Mouse (Mus musculus) limb, embryonic 12.5 days (tissue): ENCODE results near the gene Olfr461. TPM values are rescaled to one million over a fixed set of nuclear protein-coding genes. Genes with fewer than 3 reads are reported as not detected.
"Not testable (repeated sequence)": the region's sequence is repeated elsewhere in the genome, so short reads cannot be mapped to it uniquely, and the experiment has no call there.

Experiments
- ATAC-seq: fragments of 200-750 bp; cut with Nextera tagmentation; 2 replicates; pipeline ENCODE4 v1.8.0; 2017; ENCODE audit warnings: low read depth, moderate TSS enrichment; ENCODE audit not compliant: insufficient number of reproducible peaks, insufficient read depth, low FRiP score, low TSS enrichment
- H3K27ac ChIP-seq: fragments of 300-500 bp; sonication (generic); 2 replicates; pipeline ENCODE4 v1.5.1; 2016; ENCODE audit warnings: mild to moderate bottlenecking, moderate library complexity
- H3K27me3 ChIP-seq: fragments of 300-500 bp; sonication (generic); 2 replicates; pipeline ENCODE4 v1.6.1; 2016; ENCODE audit warnings: mild to moderate bottlenecking, moderate library complexity
- H3K36me3 ChIP-seq: fragments of 300-500 bp; sonication (generic); 2 replicates; pipeline ENCODE4 v1.6.1; 2016; ENCODE audit warnings: mild to moderate bottlenecking, moderate library complexity
- H3K4me1 ChIP-seq: fragments of 300-500 bp; sonication (generic); replicated peaks from 2 replicates; pipeline ENCODE4 v1.6.1; 2016
- H3K4me2 ChIP-seq: fragments of 300-500 bp; sonication (generic); 2 replicates; pipeline ENCODE4 v1.6.1; 2016; ENCODE audit warnings: mild to moderate bottlenecking, moderate library complexity
- H3K4me3 ChIP-seq: fragments of 300-500 bp; sonication (generic); replicated peaks from 2 replicates; pipeline ENCODE4 v1.5.1; 2016; ENCODE audit warnings: mild to moderate bottlenecking
- H3K9ac ChIP-seq: fragments of 300-500 bp; sonication (generic); replicated peaks from 2 replicates; pipeline ENCODE4 v1.6.1; 2016; ENCODE audit warnings: mild to moderate bottlenecking, moderate library complexity
- H3K9me3 ChIP-seq: fragments of 300-500 bp; sonication (generic); 2 replicates; pipeline ENCODE4 v1.6.1; 2016; ENCODE audit warnings: mild to moderate bottlenecking, moderate library complexity
- WGBS: fragments of 180-500 bp; shearing (Covaris S2); methylation state at CpG from one replicate; pipeline ENCODE4 v1.1.7; 2016; 5-methylcytosine and 5-hydroxymethylcytosine counted together
- polyA plus RNA-seq: library from polyadenylated mRNA; unstranded; fragments of >200 nt; fragmentation: Nextera tagmentation; extraction: Ambion mirVana; gene quantifications from 2 replicates; pipeline ENCODE4 v1.2.1, GENCODE M21; 2016

Gene Olfr461
- polyA plus RNA-seq: 0.21 TPM in 1 of 2 replicates, not detected in the other

DNA sequence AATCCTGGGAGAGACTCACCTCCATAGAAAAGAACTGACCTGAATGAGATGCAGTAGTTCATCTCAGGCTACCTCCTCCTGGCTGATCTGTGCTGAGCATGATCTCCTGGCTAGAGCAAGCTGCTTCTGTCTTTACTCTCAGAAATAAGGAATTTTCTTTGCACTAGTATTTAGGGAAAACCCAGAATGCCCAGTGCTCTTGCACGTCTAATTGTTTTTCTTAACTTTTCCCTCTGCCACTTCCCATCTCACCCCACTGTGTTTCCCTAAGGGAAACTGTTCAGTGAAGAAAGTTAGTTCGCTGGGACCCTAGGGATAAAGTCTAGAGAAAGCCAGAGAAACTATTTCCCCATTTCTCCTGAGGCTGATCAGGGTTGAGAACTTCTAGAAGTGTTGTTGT is at the start of gene Olfr461:
Gene Olfr461, minus strand, starts transcription at position 101 of the 400 bp plus-strand sequence.
- 80% methylated on average over 2 of the region's 2 CpGs for WGBS

DNA sequence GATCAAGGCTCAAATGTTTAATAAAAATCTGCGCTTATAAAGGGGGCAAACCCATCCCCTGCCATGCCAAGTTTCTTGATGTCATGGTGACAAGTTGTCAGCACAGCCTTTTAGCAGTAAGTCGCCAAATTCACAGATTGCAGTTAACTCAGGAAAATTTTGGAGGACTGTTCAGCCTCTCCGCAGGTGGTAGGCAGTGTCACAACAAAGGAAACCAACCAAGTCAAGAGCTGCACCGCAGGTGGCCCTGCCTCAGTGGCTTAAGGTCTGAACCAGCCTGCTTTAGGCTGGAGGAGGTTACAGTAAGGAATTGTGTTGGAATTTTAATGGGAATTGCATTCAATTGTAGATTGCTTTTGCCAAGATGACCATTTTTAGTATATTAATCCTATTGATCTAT is 43.7 kb upstream of the Olfr461 start:
- WGBS: 33% methylated on average over 4 of the region's 4 CpGs

More for the DNA sequence above, at the start of gene Olfr461:
- ATAC-seq: no peak
- Histone ChIP-seq H3K9me3 (no peaks in the 10 kb centered on the region), H3K36me3 (no peaks in the 10 kb centered on the region), H3K4me3 (no peak within 1 kb of the TSS), H3K4me1 (no peaks in the 10 kb centered on the region), H3K27ac (no peak within 1 kb of the TSS), H3K9ac (no peak within 1 kb of the TSS), H3K4me2 (no peak within 1 kb of the TSS), H3K27me3 (no peaks in the 10 kb centered on the region)

DNA sequence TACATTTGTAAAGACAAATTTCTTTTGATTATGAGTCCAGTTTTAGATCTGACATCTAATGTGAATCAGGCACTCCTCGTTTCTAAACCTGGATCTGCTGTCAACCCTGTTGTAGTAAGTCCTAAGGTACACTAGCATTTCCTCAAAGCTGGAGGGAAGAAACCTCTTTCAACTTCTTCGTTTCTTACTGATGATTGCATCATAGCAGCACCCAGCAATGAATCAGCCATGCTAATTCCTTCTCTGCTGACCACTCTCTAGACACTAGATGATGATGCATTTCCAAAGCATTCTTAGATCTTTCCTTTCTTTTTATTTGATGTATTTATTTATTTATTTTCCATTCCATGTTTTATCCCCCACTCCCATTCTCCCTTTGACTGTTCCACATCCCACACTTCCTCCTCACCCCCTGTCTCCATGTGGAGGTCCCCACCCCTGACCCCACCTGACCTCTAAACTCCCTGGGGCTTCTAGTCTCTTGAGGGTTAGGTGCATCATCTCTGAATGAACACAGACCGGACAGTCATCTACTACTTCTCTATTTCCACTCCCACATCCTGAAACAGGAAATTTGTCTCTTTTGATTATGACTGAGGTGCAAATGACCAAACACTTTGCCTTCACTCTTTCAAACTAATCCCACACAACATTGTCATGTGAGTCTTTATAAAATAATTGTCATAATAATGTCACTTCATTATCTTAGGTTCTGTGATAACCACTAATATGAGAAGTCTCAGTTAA is 40.1 kb upstream of the Olfr461 start:
- H3K4me1 ChIP-seq: no peaks in the 10 kb centered on the region
- 74% methylated on average over 3 of the region's 3 CpGs for WGBS
- no peak overlapping the region for H3K9ac ChIP-seq
- no peak overlapping the region for H3K4me3 ChIP-seq
- no peak for ATAC-seq
- no peak overlapping the region for H3K27ac ChIP-seq
- H3K4me2 ChIP-seq: no peak overlapping the region
- H3K36me3 ChIP-seq: no peaks in the 10 kb centered on the region
- H3K9me3 ChIP-seq: no peaks in the 10 kb centered on the region
- H3K27me3 ChIP-seq: no peaks in the 10 kb centered on the region

More for the DNA sequence above, 43.7 kb upstream of the Olfr461 start:
- H3K9ac ChIP-seq, H3K4me2 ChIP-seq, H3K27me3 ChIP-seq, H3K36me3 ChIP-seq, H3K27ac ChIP-seq, ATAC-seq, H3K9me3 ChIP-seq, H3K4me3 ChIP-seq, H3K4me1 ChIP-seq: not testable (repeated sequence)

DNA sequence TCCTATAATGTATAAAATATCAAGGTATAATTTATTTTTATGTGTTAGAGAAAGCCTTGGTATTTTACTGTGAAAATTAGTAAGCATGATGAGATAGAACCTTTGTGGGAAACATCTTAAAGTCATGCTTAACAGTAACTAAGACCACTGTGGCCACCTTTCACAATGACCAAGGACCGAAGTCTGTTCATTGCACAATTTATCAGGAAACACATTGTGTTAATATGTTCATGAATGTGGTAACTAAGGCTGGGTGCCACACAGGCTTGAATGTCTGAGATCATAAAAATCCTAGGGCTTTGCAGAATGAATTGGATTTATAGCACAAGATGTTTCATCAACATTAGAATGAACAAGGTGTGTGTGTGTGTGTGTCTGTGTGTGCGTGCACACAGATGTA is 33.5 kb upstream of the Olfr461 start:
- Histone ChIP-seq H3K9me3 (no peaks in the 10 kb centered on the region), H3K9ac (no peak overlapping the region), H3K4me1 (no peaks in the 10 kb centered on the region), H3K4me3 (no peak overlapping the region), H3K27me3 (no peaks in the 10 kb centered on the region), H3K36me3 (no peaks in the 10 kb centered on the region), H3K27ac (no peak overlapping the region), H3K4me2 (no peak overlapping the region)
- 95% methylated on average over 2 of the region's 2 CpGs for WGBS
- no peak for ATAC-seq

DNA sequence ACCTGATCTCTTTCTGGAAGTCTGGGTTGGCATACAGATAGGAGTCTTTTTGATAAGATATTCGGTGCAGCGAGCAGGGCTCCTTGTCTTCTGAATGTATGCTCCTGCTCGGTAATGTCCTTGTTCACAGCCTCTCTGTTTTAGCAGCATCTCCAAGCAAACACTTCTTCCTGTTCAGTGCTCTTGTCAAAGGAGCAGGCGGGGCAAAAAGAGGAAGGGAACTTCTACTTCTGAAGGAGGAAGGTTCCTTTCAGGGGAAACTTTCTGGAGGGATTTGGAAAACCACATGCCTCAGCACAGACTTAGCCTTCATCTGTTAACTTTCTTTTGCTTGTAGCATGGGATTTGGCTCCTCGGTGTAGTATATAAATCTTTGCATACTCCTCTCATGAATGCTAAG is 30.8 kb upstream of the Olfr461 start, which contains the start of gene Clec5a:
Gene Clec5a, minus strand, starts transcription at position 177 of the 400 bp plus-strand sequence.
- ATAC-seq: no peak
- H3K4me2 ChIP-seq: no peak within 1 kb of the TSS
- H3K36me3 ChIP-seq: no peaks in the 10 kb centered on the region
- H3K9me3 ChIP-seq: no peaks in the 10 kb centered on the region
- no peak within 1 kb of the TSS for H3K27ac ChIP-seq
- no peaks in the 10 kb centered on the region for H3K4me1 ChIP-seq
- H3K4me3 ChIP-seq: no peak within 1 kb of the TSS
- WGBS: 84% methylated on average over 5 of the region's 5 CpGs
- no peaks in the 10 kb centered on the region for H3K27me3 ChIP-seq
- no peak within 1 kb of the TSS for H3K9ac ChIP-seq

DNA sequence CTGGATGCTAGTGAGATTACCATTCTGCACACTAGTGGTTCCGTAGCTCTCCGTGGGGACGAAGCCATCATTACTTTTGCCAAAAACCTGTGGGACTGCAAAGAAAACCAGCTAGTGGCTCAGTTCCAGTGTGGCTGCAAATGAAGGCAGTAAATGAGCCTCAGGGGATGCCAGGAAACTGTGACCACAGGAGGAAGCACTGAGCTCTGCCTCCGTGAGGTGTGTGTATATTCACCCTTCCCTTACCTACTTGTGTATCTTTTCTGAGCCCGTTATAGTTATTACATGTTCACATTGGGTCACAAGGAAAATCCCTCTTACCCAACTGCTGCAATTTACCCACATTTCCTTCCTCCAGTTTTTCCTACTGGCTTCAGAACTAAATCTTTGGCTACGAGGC is 29.5 kb upstream of the Olfr461 start:
- Histone ChIP-seq H3K4me2 (no peak overlapping the region), H3K9ac (no peak overlapping the region), H3K36me3 (no peaks in the 10 kb centered on the region), H3K27me3 (no peaks in the 10 kb centered on the region), H3K27ac (no peak overlapping the region), H3K4me1 (no peaks in the 10 kb centered on the region), H3K4me3 (no peak overlapping the region), H3K9me3 (no peaks in the 10 kb centered on the region)
- ATAC-seq: no peak
- WGBS: 78% methylated on average over 6 of the region's 6 CpGs

DNA sequence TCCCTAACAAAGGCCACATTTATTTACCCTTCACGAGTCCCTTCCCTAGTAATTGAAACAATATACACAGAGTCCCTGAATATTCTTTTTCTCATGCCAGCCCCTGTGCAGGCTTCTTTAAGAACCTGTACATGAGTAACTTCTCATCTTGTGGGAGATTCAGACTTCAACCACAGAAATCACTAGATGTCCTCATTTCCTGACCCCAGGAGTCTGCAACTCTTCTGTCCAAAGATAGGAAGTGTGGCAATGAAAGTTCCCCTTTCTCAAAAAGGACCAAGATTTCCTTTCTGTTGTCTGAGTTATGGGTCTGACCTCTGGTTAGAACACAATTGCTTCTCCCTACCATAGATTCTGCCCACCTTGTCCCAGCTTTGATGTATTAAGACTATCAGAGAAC is 21.5 kb upstream of the Olfr461 start:
- Histone ChIP-seq H3K4me3 (no peak overlapping the region), H3K9me3 (no peaks in the 10 kb centered on the region), H3K4me2 (no peak overlapping the region), H3K27me3 (no peaks in the 10 kb centered on the region), H3K9ac (no peak overlapping the region), H3K27ac (no peak overlapping the region), H3K36me3 (no peaks in the 10 kb centered on the region), H3K4me1 (no peaks in the 10 kb centered on the region)
- 77% methylated on average over 1 of the region's 1 CpGs for WGBS
- ATAC-seq: no peak

DNA sequence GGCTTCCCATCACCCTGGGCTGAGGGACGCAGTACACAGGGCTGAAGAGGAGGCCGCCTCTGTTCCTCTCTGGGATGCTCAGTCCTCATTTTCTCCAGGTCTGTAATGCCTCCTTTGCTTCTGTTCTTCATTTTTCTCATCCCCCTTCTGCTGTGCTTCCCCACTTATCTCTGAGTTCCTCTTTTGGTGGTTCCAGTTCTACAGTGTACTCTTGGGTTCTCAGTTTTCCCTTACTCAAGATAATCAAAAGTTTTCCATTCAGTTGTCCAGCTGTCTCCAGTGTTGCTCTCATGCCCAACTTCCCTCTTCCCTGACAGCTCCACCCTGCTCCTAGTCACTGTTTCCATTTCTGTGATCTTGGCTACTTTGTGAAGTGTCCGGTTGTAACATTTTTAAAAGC is 18.8 kb upstream of the Olfr461 start:
- Histone ChIP-seq H3K36me3 (no peaks in the 10 kb centered on the region), H3K9me3 (no peaks in the 10 kb centered on the region), H3K27me3 (no peaks in the 10 kb centered on the region), H3K9ac (no peak overlapping the region), H3K4me2 (no peak overlapping the region), H3K4me3 (no peak overlapping the region), H3K27ac (no peak overlapping the region), H3K4me1 (no peaks in the 10 kb centered on the region)
- ATAC-seq: no peak
- WGBS: 80% methylated on average over 3 of the region's 3 CpGs

DNA sequence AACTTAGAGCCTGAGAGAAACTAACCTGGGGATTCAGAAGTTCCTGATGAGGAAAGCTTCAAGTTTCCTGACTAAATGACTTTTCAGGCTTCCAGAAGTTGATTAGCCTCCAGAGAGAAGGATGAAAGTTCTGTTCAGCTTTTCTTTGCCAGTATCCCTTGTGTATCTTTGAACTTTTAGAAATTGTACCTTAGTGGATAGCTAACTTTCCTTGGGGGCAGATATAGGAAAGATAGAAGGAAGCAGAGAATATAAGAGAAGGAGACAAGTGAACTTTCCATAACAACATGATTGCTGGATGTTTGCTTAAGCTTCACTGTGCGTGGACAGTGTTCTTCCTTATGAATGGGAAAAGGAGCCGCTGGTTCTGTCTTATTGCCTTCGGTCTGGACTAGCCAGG is 14.3 kb upstream of the Olfr461 start, which contains the start of gene Olfr460:
Gene Olfr460, plus strand, starts transcription at position 301 of the 400 bp plus-strand sequence.
- no peak within 1 kb of the TSS for H3K4me2 ChIP-seq
- H3K27me3 ChIP-seq: no peaks in the 10 kb centered on the region
- no peaks in the 10 kb centered on the region for H3K36me3 ChIP-seq
- no peak within 1 kb of the TSS for H3K9ac ChIP-seq
- no peak within 1 kb of the TSS for H3K27ac ChIP-seq
- H3K4me3 ChIP-seq: no peak within 1 kb of the TSS
- H3K4me1 ChIP-seq: no peaks in the 10 kb centered on the region
- no peak for ATAC-seq
- 82% methylated on average over 3 of the region's 3 CpGs for WGBS
- no peaks in the 10 kb centered on the region for H3K9me3 ChIP-seq

DNA sequence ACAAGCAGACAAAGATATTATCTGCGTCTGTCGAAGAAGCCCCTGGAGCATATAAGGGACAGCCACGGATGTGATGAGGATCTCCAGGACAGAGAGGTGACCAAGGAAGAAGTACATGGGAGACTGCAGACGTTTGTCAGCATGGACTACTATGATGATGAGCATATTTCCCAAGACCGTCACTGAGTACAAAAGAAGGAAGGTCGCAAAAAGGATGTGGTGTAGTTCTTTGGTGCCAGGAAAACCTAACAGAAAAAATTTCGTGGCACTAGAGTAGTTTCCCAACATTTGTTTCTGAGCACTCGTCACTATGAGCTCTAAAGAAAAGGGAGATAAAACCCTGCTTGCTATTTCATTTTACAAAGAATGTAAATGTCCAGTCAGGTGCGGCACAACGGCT is 10.2 kb downstream of the Olfr461 start:
- WGBS: 80% methylated on average over 10 of the region's 10 CpGs
- H3K4me3 ChIP-seq: no peak overlapping the region

DNA sequence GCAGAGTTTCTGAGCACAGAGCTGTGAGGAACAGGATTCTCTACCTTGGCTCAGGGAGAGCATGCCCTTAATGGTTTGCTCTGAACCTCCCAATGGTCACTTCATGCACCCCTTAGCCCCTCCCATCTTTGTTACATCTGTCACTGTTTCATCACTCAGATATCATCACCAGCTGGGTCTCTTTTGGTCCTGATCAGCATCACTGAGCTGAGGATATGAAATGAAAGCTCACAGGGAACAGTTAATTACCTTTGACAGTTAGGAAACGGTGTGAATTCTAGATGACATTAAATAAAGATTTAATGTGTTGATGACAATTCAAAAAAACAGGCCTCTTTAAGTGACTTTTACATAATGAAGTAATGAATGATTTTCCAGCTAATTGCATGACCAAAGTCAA is 35.4 kb downstream of the Olfr461 start, which contains the start of gene Prss37:
Gene Prss37, minus strand, starts transcription at position 101 of the 400 bp plus-strand sequence.
- no peak within 1 kb of the TSS for H3K9ac ChIP-seq
- H3K4me3 ChIP-seq: no peak within 1 kb of the TSS
- H3K4me1 ChIP-seq: no peaks in the 10 kb centered on the region
- no peak within 1 kb of the TSS for H3K27ac ChIP-seq
- H3K36me3 ChIP-seq: no peaks in the 10 kb centered on the region
- 77% methylated on average over 1 of the region's 1 CpGs for WGBS
- no peak for ATAC-seq
- no peak within 1 kb of the TSS for H3K4me2 ChIP-seq
- H3K9me3 ChIP-seq: no peaks in the 10 kb centered on the region
- H3K27me3 ChIP-seq: no peaks in the 10 kb centered on the region

More for the DNA sequence above, 10.2 kb downstream of the Olfr461 start:
- no peaks in the 10 kb centered on the region for H3K36me3 ChIP-seq
- no peak for ATAC-seq
- H3K9ac ChIP-seq: no peak overlapping the region
- H3K4me2 ChIP-seq: no peak overlapping the region
- H3K9me3 ChIP-seq: no peaks in the 10 kb centered on the region
- no peaks in the 10 kb centered on the region for H3K27me3 ChIP-seq
- H3K27ac ChIP-seq: no peak overlapping the region
- no peaks in the 10 kb centered on the region for H3K4me1 ChIP-seq

DNA sequence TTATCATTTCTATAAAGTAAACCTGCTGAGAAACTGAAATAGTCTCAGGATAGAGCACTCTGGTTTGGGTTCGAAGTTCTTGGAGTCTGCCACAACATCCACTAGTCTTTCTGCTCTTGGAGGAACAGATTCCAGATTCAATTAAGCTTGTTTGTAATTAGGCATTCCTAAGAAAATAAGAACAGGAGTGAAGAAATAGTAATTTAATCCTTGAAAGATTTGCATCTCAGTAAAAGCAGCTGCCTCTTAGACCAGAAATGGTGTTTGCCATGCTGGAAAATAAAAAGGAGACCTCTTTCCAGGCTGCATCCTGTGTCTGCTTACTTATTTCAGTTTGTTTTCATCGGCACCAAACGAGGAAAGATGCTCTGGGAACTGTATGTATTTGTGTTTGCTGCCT is 61.6 kb downstream of the Olfr461 start, which contains the start of gene Tas2r108:
Gene Tas2r108, plus strand, starts transcription at position 301 of the 400 bp plus-strand sequence.
- ATAC-seq: no peak
- Histone ChIP-seq H3K4me3 (no peak within 1 kb of the TSS), H3K27ac (no peak within 1 kb of the TSS), H3K9me3 (no peaks in the 10 kb centered on the region), H3K9ac (no peak within 1 kb of the TSS), H3K4me1 (no peaks in the 10 kb centered on the region), H3K27me3 (no peaks in the 10 kb centered on the region), H3K36me3 (no peaks in the 10 kb centered on the region), H3K4me2 (no peak within 1 kb of the TSS)
- 92% methylated on average over 3 of the region's 3 CpGs for WGBS
